Mouse (Mus musculus) liver, embryonic 16.5 days (tissue): Measurements from ENCODE around the gene Prkar1b. TPM values are rescaled to one million over a fixed set of nuclear protein-coding genes. Genes with fewer than 3 reads are reported as not detected.

Experiments used
- ATAC-seq: fragments of 200-750 bp; cut with Nextera tagmentation; 2 replicates; pipeline ENCODE4 v1.8.0; 2017; ENCODE audit warnings: low read depth, mild to moderate bottlenecking, moderate number of reproducible peaks, moderate library complexity
- H3K27ac ChIP-seq: fragments of 300-500 bp; sonication (generic); 2 replicates; pipeline ENCODE4 v1.5.1; 2014; ENCODE audit warnings: mild to moderate bottlenecking, low read length
- H3K27me3 ChIP-seq: fragments of 300-500 bp; sonication (generic); 2 replicates; pipeline ENCODE4 v1.6.1; 2014; ENCODE audit warnings: low read depth, low read length, mixed read lengths; ENCODE audit not compliant: control insufficient read depth, insufficient read depth
- H3K36me3 ChIP-seq: fragments of 300-500 bp; sonication (generic); 2 replicates; pipeline ENCODE4 v1.6.1; 2014; ENCODE audit warnings: mild to moderate bottlenecking; ENCODE audit not compliant: control insufficient read depth, insufficient read depth
- H3K4me1 ChIP-seq: fragments of 300-500 bp; sonication (generic); 2 replicates; pipeline ENCODE4 v1.6.1; 2014; ENCODE audit warnings: low read depth, low read length, mixed read lengths; ENCODE audit not compliant: control insufficient read depth
- H3K4me2 ChIP-seq: fragments of 300-500 bp; sonication (generic); 2 replicates; pipeline ENCODE4 v1.6.1; 2014; ENCODE audit warnings: low read depth, low read length, mixed read lengths
- H3K4me3 ChIP-seq: fragments of 300-500 bp; sonication (generic); 2 replicates; pipeline ENCODE4 v1.5.1; 2014; ENCODE audit warnings: low read depth, mild to moderate bottlenecking, low read length
- H3K9ac ChIP-seq: fragments of 300-500 bp; sonication (generic); 2 replicates; pipeline ENCODE4 v1.6.1; 2014; ENCODE audit warnings: low read depth, low read length
- H3K9me3 ChIP-seq: fragments of 300-500 bp; sonication (generic); replicated peaks from 2 replicates; pipeline ENCODE4 v1.6.1; 2016; ENCODE audit warnings: low read length; ENCODE audit not compliant: control insufficient read depth
- WGBS: fragments of 180-500 bp; shearing (Covaris S2); extraction: QIAGEN DNeasy Blood & Tissue Kit; methylation state at CpG from one replicate; pipeline ENCODE4 v1.1.7; 2014; ENCODE audit not compliant: insufficient replicate concordance; 5-methylcytosine and 5-hydroxymethylcytosine counted together
- polyA plus RNA-seq: library from polyadenylated mRNA; unstranded; fragments of >200 nt; fragmentation: Nextera tagmentation; extraction: Ambion mirVana; gene quantifications from 2 replicates; pipeline ENCODE4 v1.2.1, GENCODE M21; 2015

Prkar1b gene
- polyA plus RNA-seq, 1 experiment from 2014 or later: 0.80 TPM

- H3K4me1 ChIP-seq: peaks cover 15% of the 10 kb centered on the region
- H3K27ac ChIP-seq: no peak overlapping the region
- ATAC-seq: no peak
- peak overlapping the region; percentile 69 for H3K4me2 ChIP-seq
- no peaks in the 10 kb centered on the region for H3K36me3 ChIP-seq
- no peaks in the 10 kb centered on the region for H3K9me3 ChIP-seq
- peak overlapping the region; percentile 62; the same call in 1 of the 2 replicates for H3K4me3 ChIP-seq
- peaks cover 82% of the 10 kb centered on the region for H3K27me3 ChIP-seq
- no peak overlapping the region for H3K9ac ChIP-seq
- 4% methylated on average over 24 of the region's 24 CpGs for WGBS
Measured at GRCm38 (mm10) chr5:138996322-138997073, 153.3 kb downstream of the Prkar1b start.

DNA sequence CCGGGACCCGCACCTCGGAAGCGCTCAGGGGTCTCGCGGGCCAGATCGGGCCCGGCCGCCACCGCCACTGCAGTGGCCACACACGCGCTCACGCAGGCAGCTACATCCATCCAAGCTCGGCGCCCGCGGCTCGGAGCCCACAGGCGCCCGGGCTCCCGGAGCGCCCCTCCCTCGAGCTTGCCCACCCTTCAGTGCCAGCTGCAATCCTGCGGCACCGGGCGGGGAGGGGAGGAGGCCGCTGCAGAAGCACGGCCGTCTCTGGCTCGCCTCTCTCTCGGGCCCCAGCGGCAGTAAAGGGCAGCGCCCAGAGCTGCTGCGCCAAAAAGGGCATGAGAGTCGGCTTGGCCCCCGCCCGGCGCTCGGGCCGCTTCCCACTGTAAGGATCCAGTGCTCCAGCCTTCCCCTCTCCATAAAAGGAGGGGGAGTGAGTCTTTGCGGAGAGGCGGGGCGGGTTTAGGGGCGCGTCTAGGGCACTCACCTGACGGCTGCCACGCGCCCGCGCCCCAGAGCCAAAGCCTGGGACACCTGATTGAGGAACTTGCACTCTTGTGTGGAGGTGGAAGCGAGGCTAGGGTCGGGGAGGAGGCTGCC is 154.0 kb downstream of the Prkar1b start:
- 0 out of 2 replicates have a peak, but pooled peaks have one; percentile 6 for ATAC-seq
- Histone ChIP-seq H3K4me3 (peak overlapping the region; percentile 62), H3K9ac (peak overlapping the region; percentile 48; the same call in 1 of the 2 replicates), H3K27me3 (peaks cover 86% of the 10 kb centered on the region), H3K9me3 (no peaks in the 10 kb centered on the region), H3K36me3 (no peaks in the 10 kb centered on the region), H3K27ac (peak overlapping the region; percentile 24; the same call in 1 of the 2 replicates), H3K4me1 (peaks cover 15% of the 10 kb centered on the region), H3K4me2 (peak overlapping the region; percentile 69)
- WGBS: 1% methylated on average over 49 of the region's 52 CpGs

DNA sequence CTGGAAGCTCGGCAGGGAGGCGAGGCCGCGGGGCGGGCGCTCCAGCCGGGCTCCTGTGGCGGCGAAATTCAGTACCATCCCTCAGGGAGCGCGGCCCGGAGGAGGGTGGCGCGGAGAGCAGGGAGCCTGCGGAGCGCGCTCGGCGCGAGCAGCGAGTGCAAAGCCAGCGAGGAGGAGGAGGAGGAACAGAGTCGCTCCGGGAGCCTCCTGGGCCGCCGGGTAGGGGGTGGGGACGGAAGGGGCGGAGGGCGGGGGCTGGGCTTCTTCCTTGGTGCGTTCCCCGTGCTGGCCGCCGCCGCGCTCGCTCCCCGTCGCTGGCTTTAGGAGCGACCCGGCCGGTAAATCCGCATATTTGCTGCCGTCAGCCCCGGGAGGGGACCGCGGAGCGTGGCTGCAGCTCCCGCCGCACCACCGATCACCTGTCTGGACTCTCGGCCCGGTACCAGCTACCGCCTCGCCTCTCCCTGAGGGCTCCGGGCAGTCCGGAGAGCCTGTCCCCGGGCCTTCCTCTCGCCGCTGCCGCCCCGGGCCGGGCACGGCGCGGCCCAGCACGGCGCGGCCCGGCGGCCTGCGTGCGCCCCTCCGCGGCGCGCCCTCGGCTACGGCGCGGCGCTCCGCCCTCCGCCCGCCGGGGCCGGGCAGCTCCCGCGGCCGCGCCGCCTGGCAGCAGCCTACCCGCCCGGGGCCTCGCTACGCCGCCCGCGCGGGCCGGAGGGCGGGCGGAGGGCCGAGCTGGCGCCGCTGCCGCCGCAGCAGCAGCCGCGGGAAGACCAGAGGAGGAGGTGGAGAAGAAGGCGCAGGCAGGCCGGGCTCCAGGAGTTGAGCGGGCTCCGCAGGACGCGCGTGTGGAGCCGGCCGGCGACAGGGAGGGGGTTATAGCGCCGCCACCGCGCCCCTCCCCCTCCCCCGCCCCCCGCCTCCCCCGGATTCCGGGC is 154.7 kb downstream of the Prkar1b start:
- H3K36me3 ChIP-seq: no peaks in the 10 kb centered on the region
- no peak overlapping the region for H3K27ac ChIP-seq
- no peaks in the 10 kb centered on the region for H3K9me3 ChIP-seq
- H3K4me1 ChIP-seq: peaks cover 15% of the 10 kb centered on the region
- peak overlapping the region; percentile 62 for H3K4me3 ChIP-seq
- peak overlapping the region; percentile 69 for H3K4me2 ChIP-seq
- peak overlapping the region; percentile 48 for H3K9ac ChIP-seq
- WGBS: 0% methylated on average over 101 of the region's 127 CpGs
- ATAC-seq: peak; percentile 64
- H3K27me3 ChIP-seq: peaks cover 86% of the 10 kb centered on the region

DNA sequence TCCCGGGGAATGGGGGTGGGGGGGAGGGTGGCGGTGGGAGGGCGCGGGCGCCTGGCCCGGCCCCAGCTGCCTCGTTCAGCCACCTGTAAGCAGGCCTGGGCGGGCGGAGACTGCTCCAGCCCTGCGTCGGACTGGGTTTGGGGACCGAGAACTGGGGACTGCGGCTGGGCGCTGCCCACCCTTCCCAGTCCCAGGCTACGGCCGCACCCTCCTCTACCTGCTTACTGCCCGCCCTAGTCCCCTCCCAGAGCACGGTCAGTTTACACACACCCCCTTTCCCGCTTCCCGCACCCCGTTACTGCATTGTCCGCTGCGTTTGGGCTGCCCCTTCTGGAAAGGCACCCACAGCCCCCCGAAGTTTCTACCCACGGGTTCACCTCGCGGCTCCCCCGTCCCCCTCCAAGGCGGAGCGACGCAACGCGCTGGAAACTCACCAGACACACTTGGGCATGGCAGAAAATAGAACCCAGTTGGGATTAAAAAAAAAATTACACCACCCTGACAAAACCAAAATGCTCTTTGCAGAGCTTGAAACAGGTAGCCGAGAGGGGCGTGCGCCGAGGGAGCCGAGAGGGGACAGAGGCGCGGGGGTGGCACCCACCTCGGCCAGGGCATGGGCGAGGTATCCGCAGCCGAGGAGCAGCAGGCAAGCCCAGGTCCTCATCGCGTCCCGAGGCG is 155.6 kb downstream of the Prkar1b start:
- Histone ChIP-seq H3K4me1 (peaks cover 15% of the 10 kb centered on the region), H3K27ac (no peak overlapping the region), H3K27me3 (peaks cover 81% of the 10 kb centered on the region), H3K4me2 (peak overlapping the region; percentile 69), H3K9me3 (no peaks in the 10 kb centered on the region), H3K36me3 (no peaks in the 10 kb centered on the region), H3K9ac (no peak overlapping the region; the same call in none of the 2 replicates), H3K4me3 (peak overlapping the region; percentile 62)
- no peak for ATAC-seq
- WGBS: under 1% methylated on average over 48 of the region's 48 CpGs

GRCm38 (mm10) chr5:138993371-138994107 is 156.3 kb downstream of the Prkar1b start:
- no peak overlapping the region for H3K27ac ChIP-seq
- H3K9ac ChIP-seq: no peak overlapping the region

GRCm38 (mm10) chr5:138992611-138993370 is 157.0 kb downstream of the Prkar1b start:
- Histone ChIP-seq H3K27ac (no peak overlapping the region), H3K9ac (no peak overlapping the region), H3K36me3 (no peaks in the 10 kb centered on the region), H3K9me3 (no peaks in the 10 kb centered on the region), H3K4me1 (peaks cover 9% of the 10 kb centered on the region), H3K4me2 (peak overlapping the region; percentile 69), H3K27me3 (peaks cover 67% of the 10 kb centered on the region), H3K4me3 (peak overlapping the region; percentile 8)
- ATAC-seq: no peak
- WGBS: 3% methylated on average over 59 of the region's 59 CpGs

More at GRCm38 (mm10) chr5:138993371-138994107, 156.3 kb downstream of the Prkar1b start:
- Histone ChIP-seq H3K9me3 (no peaks in the 10 kb centered on the region), H3K36me3 (no peaks in the 10 kb centered on the region), H3K27me3 (peaks cover 74% of the 10 kb centered on the region), H3K4me2 (peak overlapping the region; percentile 69), H3K4me1 (peaks cover 15% of the 10 kb centered on the region), H3K4me3 (peak overlapping the region; percentile 62)
- WGBS: 1% methylated on average over 40 of the region's 40 CpGs
- ATAC-seq: no peak

- WGBS: 44% methylated on average over 4 of the region's 4 CpGs
- no peak for ATAC-seq
- no peak overlapping the region for H3K27ac ChIP-seq
- H3K9me3 ChIP-seq: no peaks in the 10 kb centered on the region
- H3K4me3 ChIP-seq: no peak overlapping the region
- H3K4me1 ChIP-seq: peaks cover 4% of the 10 kb centered on the region
- no peak overlapping the region for H3K9ac ChIP-seq
- H3K36me3 ChIP-seq: no peaks in the 10 kb centered on the region
- no peak overlapping the region for H3K4me2 ChIP-seq
- peaks cover 56% of the 10 kb centered on the region for H3K27me3 ChIP-seq
Measured at GRCm38 (mm10) chr5:138991734-138992133, 158.1 kb downstream of the Prkar1b start.
